Mouse (Mus musculus) left cerebral cortex, adult 2 months (tissue): ENCODE data around the gene Ush1c. TPM values are rescaled to one million over a fixed set of nuclear protein-coding genes. Genes with fewer than 3 reads are reported as not detected.
A peak's percentile ranks its signal among the peaks of the same experiment; 100 is the strongest.

Experiments used
- DNase-seq, 2 experiments: peaks; one replicate each; pipeline ENCODE4 v3.0.0; 2021 to 2022; ENCODE audit warnings: low spot score in 2 of 2, mixed read lengths in 1 of 2; ENCODE audit errors: extremely low spot score in 1 of 2
- H3K27ac ChIP-seq: fragments of 200-600 bp; 2 replicates; pipeline ENCODE4 v1.8.1; 2022
- H3K4me3 ChIP-seq: fragments of 200-600 bp; 2 replicates; pipeline ENCODE4 v1.8.1; 2022
- CTCF ChIP-seq: fragments of 200-600 bp; IDR thresholded peaks from 2 replicates; pipeline ENCODE4 v1.8.1; 2022; ENCODE audit warnings: antibody characterized with exemption, mild to moderate bottlenecking, moderate library complexity
- intact Hi-C: fragments of 180-260 bp; cut with DNase I; formaldehyde crosslinking; loops from one replicate; pipeline ENCODE4 v1.15.1; 2025
- total RNA-seq, 2 experiments: library from RNA; stranded (reverse); gene quantifications; 2 replicates each; pipeline ENCODE4 v1.2.3; 2021

Gene Ush1c
- total RNA-seq, 2 experiments from 2014 or later, result 0.14 TPM; not detected in 1

DNA sequence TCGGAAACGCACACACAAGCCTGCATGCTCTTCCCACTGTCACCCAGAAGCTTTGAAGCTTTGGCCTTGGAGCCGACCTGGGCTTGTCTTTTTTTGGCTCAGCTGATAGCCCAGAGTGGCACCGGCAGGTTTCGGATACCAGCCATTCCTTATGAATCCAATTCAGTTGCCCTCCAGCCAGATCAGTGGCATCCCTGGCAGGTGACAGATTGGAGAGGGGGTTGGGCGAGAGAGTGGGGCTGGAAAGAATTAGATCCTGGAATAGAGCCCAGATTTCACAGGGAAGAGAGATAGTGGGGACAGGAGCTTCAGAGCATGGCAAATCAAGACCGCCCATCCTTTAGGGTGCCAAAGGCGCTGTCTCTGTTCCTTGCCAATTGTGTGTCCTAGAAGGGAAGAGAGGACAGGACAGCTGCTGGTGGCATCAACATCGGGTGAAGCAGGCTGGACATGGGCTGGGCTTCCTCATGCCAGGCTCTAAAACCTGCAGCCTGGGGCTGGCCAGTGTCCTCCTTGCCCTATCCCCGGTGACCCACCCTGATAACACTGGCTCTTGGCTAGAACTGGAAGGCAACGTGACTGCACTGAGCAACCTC, 76.1 kb downstream of the Ush1c start:
- intact Hi-C loops, result loop anchor here (1.0 kb wide), 1 partner anchor 9 kb away; no protein-coding TSS in a partner anchor
- H3K4me3 ChIP-seq, result no peak overlapping the region
- no peak for TF ChIP-seq CTCF
- H3K27ac ChIP-seq, result no peak overlapping the region
- no peak for DNase-seq

DNA sequence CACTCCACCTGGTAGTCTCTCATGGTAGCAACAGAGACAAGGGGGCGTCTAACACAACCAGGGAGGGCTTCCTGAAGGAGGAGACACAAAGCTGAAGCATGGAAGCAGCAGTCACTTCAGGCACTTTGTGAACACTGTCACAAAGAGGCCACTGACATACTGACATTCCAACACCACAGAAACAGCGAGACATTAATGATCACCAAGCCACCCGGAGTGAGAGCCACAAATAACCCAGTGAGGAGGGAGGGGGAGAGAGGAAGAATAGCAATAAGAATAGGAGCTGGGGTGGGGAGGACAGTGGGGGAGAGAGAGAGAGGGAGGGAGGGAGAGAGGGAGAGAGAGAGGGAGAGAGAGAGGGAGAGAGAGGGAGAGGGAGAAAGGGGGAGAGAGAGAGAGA, 76.7 kb downstream of the Ush1c start:
- H3K4me3 ChIP-seq, result no peak overlapping the region
- TF ChIP-seq CTCF, result no peak
- H3K27ac ChIP-seq, result no peak overlapping the region
- DNase-seq, result no peak
- intact Hi-C loops, result loop anchor here (1.0 kb wide), 1 partner anchor 10 kb away; no protein-coding TSS in a partner anchor

DNA sequence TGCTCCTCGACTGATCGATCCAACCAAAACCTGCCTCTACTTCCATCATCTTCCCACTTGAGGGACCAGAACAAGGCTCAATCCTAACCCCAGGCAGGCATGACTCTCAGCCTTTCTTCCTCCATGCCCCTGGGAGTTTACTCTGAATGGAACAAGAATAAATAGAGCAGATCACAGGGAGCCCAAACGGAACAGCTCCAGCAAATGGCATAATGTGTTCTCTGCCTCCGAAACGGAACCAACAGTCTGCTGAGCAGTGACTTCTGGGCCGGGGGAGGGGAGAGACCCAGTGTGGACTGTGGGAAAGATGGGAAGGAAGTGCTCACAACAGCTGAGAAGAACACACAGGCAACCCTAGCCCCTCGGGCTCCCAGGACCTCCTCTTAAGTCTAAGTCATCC, 80.6 kb downstream of the Ush1c start:
- H3K27ac ChIP-seq, result peak overlapping the region; percentile 38; the same call in 1 of the 2 replicates
- TF ChIP-seq CTCF, result no peak
- intact Hi-C loops, result no loop called here

DNA sequence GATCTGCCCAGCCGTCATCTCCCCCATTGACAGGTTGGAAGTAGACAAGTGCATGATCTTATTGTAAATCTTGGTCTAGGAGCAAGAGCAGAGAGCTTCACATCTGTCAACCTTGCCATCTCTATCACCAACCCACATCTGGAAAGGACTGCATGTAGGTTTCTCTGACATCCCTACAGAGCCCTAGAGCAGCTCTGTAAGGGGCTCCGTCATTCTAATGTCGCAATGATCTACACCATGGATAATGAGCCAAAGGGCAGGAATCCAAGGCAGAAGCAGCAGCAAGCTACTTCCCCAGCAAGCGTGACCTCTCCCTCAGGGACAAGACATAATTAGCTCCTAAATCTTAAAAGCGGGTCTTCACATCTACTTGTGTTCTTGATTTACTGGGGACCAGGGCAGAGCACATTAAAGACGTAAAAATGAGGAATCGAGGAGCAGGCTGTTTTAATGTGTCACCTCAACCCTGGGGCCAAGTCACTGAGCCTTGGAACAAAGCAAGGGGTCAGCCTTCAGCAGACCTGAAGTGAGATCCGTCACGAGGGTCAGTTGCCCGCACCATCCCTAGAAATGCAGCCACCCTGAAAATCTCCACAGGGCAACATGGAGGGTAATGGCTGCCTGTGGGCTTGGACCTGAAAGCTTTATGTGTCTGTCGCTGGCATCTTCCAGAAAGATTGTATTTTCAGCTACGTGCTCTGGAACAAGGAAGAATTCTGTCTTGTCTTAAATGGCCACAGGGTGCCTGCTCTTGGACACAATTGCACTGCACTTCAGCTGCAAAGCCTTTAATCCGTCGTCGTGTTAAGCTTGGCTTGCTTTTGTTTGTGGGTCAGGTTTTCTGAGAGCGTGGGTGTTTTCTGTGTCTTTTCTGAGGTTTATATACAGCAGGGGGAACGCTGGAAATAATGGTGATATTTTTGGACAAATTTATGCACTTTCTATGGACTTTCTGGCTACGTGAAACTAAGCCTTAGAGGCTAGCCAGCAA, 83.5 kb downstream of the Ush1c start:
- H3K4me3 ChIP-seq, result no peak overlapping the region
- intact Hi-C loops, result no loop called here
- no peak for TF ChIP-seq CTCF
- DNase-seq, result no peak
- H3K27ac ChIP-seq, result peak overlapping the region; percentile 47; the same call in 1 of the 2 replicates

More for the DNA sequence above, 80.6 kb downstream of the Ush1c start:
- no peak for DNase-seq
- no peak overlapping the region for H3K4me3 ChIP-seq

DNA sequence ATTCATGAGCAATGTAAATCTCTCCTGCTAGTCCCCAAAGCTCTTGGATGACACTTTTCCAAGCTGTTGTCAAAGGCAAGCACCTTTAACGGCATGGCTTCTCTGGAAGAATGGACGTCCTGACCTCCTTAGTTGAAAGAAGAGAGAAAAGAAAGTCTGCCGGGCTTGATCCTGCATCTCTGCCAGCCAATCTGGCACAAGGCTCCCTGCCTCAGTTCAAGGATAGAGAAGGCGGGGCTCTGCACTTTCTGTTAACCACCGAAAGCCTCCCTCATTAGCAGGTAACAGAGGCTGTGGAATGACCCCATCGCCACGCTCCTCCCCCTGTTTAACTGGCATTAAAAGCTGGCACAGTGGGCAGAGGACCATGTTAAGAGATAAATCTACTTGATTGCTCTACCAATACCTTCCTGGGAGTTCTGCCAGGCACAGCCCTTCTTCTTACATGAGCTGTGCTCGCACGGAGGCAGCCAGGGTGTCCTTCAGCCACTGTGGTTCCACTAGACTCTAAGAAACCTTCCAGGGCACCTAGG, 85.4 kb downstream of the Ush1c start:
- no peak overlapping the region for H3K4me3 ChIP-seq
- peak overlapping the region; percentile 45; the same call in 1 of the 2 replicates for H3K27ac ChIP-seq
- intact Hi-C loops, result no loop called here
- DNase-seq, result no peak
- TF ChIP-seq CTCF, result no peak

DNA sequence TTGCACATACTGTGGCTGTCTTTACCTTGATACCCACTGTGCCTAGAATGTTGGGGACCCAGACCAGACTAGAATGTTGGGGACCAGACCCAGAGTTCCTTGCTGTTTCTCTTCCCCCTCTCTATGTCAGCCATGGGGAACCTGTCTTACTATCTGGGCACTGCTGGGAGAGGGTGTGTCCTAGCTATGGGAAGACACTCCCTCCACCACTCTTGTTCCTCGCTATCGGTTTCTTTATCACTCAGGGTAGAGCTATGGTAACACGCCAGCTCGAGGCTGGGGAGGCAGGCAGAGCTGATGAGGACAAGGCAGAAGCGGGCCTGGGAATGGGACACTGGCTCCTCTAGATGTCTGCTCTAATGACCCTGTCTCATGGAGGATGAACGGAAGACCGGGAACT, 90.9 kb downstream of the Ush1c start:
- Histone ChIP-seq H3K27ac (no peak overlapping the region), H3K4me3 (no peak overlapping the region)
- intact Hi-C loops, result no loop called here
- DNase-seq, result no peak
- no peak for TF ChIP-seq CTCF

DNA sequence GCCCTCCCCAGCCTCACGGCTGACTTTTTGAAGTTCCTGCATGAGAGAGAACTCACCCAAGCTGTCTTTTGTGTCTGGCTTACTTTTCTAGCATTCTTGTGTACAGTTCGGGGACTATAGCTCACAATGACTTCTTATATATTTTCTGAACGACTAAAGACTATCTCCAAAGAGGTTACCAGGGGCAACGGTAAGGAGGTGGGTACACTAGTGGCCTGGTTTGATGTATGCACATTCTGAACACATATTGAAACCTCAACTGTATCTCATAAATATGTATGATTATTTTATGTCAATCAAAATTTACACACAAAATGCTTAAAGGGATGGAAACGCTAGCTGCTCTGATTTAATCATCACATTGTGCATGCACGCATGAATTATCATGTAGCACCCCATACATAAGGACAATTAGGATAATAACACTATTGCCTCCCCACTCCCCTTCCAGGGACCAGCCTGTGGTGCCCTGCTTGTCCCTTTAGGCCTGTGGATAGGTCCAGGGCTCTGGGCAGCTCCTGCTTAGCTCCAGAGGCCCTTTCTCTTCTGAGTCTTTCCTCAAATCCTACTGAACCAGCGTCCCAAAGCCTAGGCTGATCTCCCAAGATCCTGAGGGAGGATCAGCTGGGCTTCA, 91.5 kb downstream of the Ush1c start:
- Histone ChIP-seq H3K4me3 (no peak overlapping the region), H3K27ac (no peak overlapping the region)
- no peak for TF ChIP-seq CTCF
- intact Hi-C loops, result no loop called here
- no peak for DNase-seq

Other genes with a start within 250 kb of the Ush1c start
- gene Abcc6, start 208.2 kb downstream of the Ush1c start, total RNA-seq, result 1 to 10 TPM; 1.4 to 2.1 TPM
- gene Nomo1, start 204.8 kb downstream of the Ush1c start, total RNA-seq, result 100 to 1,000 TPM; 102 to 105 TPM
- 10 to 100 TPM; 41.0 to 45.4 TPM for gene Kcnj11, start 137.7 kb downstream of the Ush1c start, total RNA-seq
- gene Abcc8, start 58.5 kb downstream of the Ush1c start, total RNA-seq, result 10 to 100 TPM; 38.6 to 43.8 TPM
- under 1 TPM; 0.07 to 0.19 TPM for gene Otog, start 2.5 kb upstream of the Ush1c start, total RNA-seq
- gene Myod1, start 138.0 kb upstream of the Ush1c start, total RNA-seq, result under 1 TPM in 1 of 2 experiments, not detected in 1; 0.30 TPM
- 100 to 1,000 TPM; 140 to 149 TPM for gene Kcnc1, start 158.0 kb upstream of the Ush1c start, total RNA-seq